Mouse (Mus musculus): ENCODE measurements at regions not wholly inside any gene's neighbourhood (a gene's known extent, or its start where the extent isn't known, plus 50 kb on each side); places are given as distances from the start of the nearest gene placed in this dataset.

GRCm38 (mm10) chr13:101824962-101825361 is 56.9 kb upstream of the Pik3r1 start:
- no peak for ATAC-seq

GRCm38 (mm10) chr13:101831872-101832629 is 64.0 kb upstream of the Pik3r1 start:
- ATAC-seq = no peak

GRCm38 (mm10) chr13:101834546-101834945 is 66.5 kb upstream of the Pik3r1 start:
- no peak for ATAC-seq

- ATAC-seq = no peak
Observed at GRCm38 (mm10) chr13:101836992-101837391, 69.0 kb upstream of the Pik3r1 start.

- no peak for ATAC-seq
Observed at GRCm38 (mm10) chr13:101844461-101845440, 76.7 kb upstream of the Pik3r1 start.

- ATAC-seq = no peak
Observed at GRCm38 (mm10) chr13:101846016-101846415, 78.0 kb upstream of the Pik3r1 start.

GRCm38 (mm10) chr13:101847879-101848600 is 80.0 kb upstream of the Pik3r1 start:
- ATAC-seq = no peak

GRCm38 (mm10) chr13:101848601-101849147 is 80.7 kb upstream of the Pik3r1 start:
- no peak for ATAC-seq

GRCm38 (mm10) chr13:101849416-101849815 is 81.4 kb upstream of the Pik3r1 start:
- no peak for ATAC-seq

- ATAC-seq = no peak
Observed at GRCm38 (mm10) chr13:101851329-101851728, 83.3 kb upstream of the Pik3r1 start.

GRCm38 (mm10) chr13:101852960-101853359 is 84.9 kb upstream of the Pik3r1 start:
- no peak for ATAC-seq

GRCm38 (mm10) chr13:101855141-101855540 is 87.1 kb upstream of the Pik3r1 start:
- no peak for ATAC-seq

- ATAC-seq = no peak
Observed at GRCm38 (mm10) chr13:101860704-101861103, 92.7 kb upstream of the Pik3r1 start.

- no peak for ATAC-seq
Observed at GRCm38 (mm10) chr13:101862011-101862410, 94.0 kb upstream of the Pik3r1 start.

GRCm38 (mm10) chr13:101863015-101863414 is 95.0 kb upstream of the Pik3r1 start:
- ATAC-seq = no peak

GRCm38 (mm10) chr13:101863602-101864001 is 95.6 kb upstream of the Pik3r1 start:
- no peak for ATAC-seq

- ATAC-seq = no peak
Observed at GRCm38 (mm10) chr13:101866843-101867242, 98.8 kb upstream of the Pik3r1 start.

- no peak for ATAC-seq
Observed at GRCm38 (mm10) chr13:101874761-101875160, 106.7 kb upstream of the Pik3r1 start.

- no peak for ATAC-seq
Observed at GRCm38 (mm10) chr13:101876069-101876468, 108.1 kb upstream of the Pik3r1 start.

GRCm38 (mm10) chr13:101876601-101877000 is 108.6 kb upstream of the Pik3r1 start:
- ATAC-seq = no peak

- no peak for ATAC-seq
Observed at GRCm38 (mm10) chr13:101878168-101878567, 110.2 kb upstream of the Pik3r1 start.

GRCm38 (mm10) chr13:101879561-101880081 is 111.6 kb upstream of the Pik3r1 start:
- ATAC-seq = no peak

Data from activated CD4-positive, CD25-positive, alpha-beta regulatory T cell, adult 4 months (primary cell).